Comparison of ENCODE assay signal across 25 mouse cellular contexts in the genomic region with DNA sequence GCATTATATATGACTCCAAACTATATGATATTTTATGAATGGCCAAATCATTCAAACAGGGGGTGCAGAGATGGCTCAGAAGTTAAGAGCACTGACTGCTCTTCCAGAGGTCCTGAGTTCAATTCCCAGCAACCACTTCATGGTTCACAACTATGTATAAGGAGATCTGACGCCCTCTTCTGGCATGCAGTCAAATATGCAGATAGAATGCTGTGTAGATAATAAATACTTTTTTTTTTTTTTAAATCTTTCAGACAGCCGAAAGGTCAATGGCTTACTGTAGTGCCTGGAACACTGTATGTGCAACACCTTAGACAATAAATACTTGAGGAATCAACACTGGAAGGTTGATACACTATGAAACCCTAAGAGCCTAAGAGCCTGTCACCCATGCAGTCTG. TPM values are rescaled to one million over a fixed set of nuclear protein-coding genes. Genes with fewer than 3 reads are reported as not detected.
"Had no signal": no experiment of that assay in that cellular context is flagged by ENCODE, and none has a peak within 500 bp of the region (broad histone marks: within the 10 kb centered on the region; RNA-seq: fewer than 3 reads in every experiment).

No protein-coding gene starts in this region.

- DNase-seq: kidney, adult 11 months; kidney, adult 8-10 months; kidney, postnatal 10 days; kidney, postnatal 36 days; liver; liver, embryonic 13.5 days; lung, embryonic 14.5 days; lung, postnatal 10 days; lung, postnatal 36 days; midbrain, embryonic 14.5 days; right cerebral cortex, adult 18-20 months; right cerebral cortex, postnatal 25 days; spleen, adult 18-20 months; thymus, postnatal 36 days had no signal

- H3K27ac ChIP-seq: kidney, embryonic 15.5 days; limb, embryonic 10.5 days; limb, embryonic 13.5 days; liver, embryonic 13.5 days; midbrain, embryonic 10.5 days; neural tube, embryonic 12.5 days; neural tube, embryonic 15.5 days; stomach, embryonic 15.5 days had no signal

- H3K9ac ChIP-seq: kidney, embryonic 15.5 days; limb, embryonic 13.5 days; liver, embryonic 13.5 days; lung, embryonic 14.5 days; neural tube, embryonic 12.5 days; neural tube, embryonic 15.5 days; stomach, embryonic 15.5 days had no signal

- H3K4me2 ChIP-seq: kidney, embryonic 15.5 days; limb, embryonic 13.5 days; liver, embryonic 13.5 days; lung, embryonic 14.5 days; neural tube, embryonic 12.5 days; neural tube, embryonic 15.5 days; stomach, embryonic 15.5 days had no signal

- H3K4me3 ChIP-seq: kidney, embryonic 15.5 days; limb, embryonic 10.5 days; limb, embryonic 13.5 days; liver, embryonic 13.5 days; megakaryocyte, embryonic 14.5 days; midbrain, embryonic 10.5 days; neural tube, embryonic 12.5 days; neural tube, embryonic 15.5 days; stomach, embryonic 15.5 days had no signal

- H3K36me3 ChIP-seq: kidney, embryonic 15.5 days; limb, embryonic 10.5 days; limb, embryonic 13.5 days; liver, embryonic 13.5 days; midbrain, embryonic 10.5 days; neural tube, embryonic 12.5 days; neural tube, embryonic 15.5 days; stomach, embryonic 15.5 days had no signal

- H3K9me3 ChIP-seq: kidney, embryonic 15.5 days; limb, embryonic 10.5 days; limb, embryonic 13.5 days; liver, embryonic 13.5 days; megakaryocyte, embryonic 14.5 days; midbrain, embryonic 10.5 days; neural tube, embryonic 12.5 days; neural tube, embryonic 15.5 days; stomach, embryonic 15.5 days had no signal

- H3K27me3 ChIP-seq: kidney, embryonic 15.5 days; limb, embryonic 13.5 days; liver, embryonic 13.5 days; megakaryocyte, embryonic 14.5 days; neural tube, embryonic 12.5 days; neural tube, embryonic 15.5 days; stomach, embryonic 15.5 days had no signal

- H3K4me1 ChIP-seq: kidney, embryonic 15.5 days; limb, embryonic 10.5 days; limb, embryonic 13.5 days; midbrain, embryonic 10.5 days; neural tube, embryonic 12.5 days; neural tube, embryonic 15.5 days; stomach, embryonic 15.5 days had no signal

RNA-seq across cellular contexts. Expression of a gene that starts 33.8 kb away (rescaled TPM):
- total RNA-seq: layer of hippocampus, postnatal 25 days; left cerebral cortex, adult 18-20 months; left cerebral cortex, postnatal 25 days had no signal
- polyA plus RNA-seq: kidney, embryonic 15.5 days; limb, embryonic 10.5 days; limb, embryonic 13.5 days; liver, embryonic 13.5 days; lung, embryonic 14.5 days; midbrain, embryonic 10.5 days; midbrain, embryonic 14.5 days; neural tube, embryonic 12.5 days; neural tube, embryonic 15.5 days; stomach, embryonic 15.5 days had no signal

RNA-seq across cellular contexts. Expression of a gene that starts 40.8 kb away (rescaled TPM):
- polyA plus RNA-seq: limb, embryonic 10.5 days; midbrain, embryonic 14.5 days; neural tube, embryonic 12.5 days; neural tube, embryonic 15.5 days had no signal
